ENCODE assay signal across 8 mouse cellular contexts in the genomic region with DNA sequence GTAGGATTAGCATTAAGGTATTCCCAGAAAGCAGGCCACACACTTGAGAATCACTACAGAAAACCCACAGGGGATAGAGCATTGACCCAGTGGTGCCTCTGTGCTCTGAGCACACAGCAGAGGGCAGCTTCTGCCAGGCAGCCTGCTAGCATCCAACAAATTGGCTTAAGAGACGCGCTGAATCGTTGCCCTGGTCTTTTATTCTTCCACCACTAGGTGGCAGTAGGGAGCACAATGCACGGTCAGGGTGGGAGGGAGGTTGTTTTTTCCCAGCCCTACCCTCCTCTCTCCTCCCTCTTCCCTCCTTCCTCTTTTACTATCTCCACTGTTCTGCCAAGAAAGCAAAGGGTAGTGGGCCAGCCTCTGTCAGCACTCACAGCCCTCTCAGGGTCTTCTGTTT.
DNase-seq lines count a peak whose midpoint lies in the region; ATAC-seq lines count a peak whose summit lies in the region.

No protein-coding gene starts in this region.

- H3K36me3 ChIP-seq in midbrain, embryonic 11.5 days (ENCODE audit: control insufficient read depth, insufficient read depth, low read length): no peaks in the 10 kb centered on the region

- intact Hi-C loops in left cerebral cortex, postnatal 14 days (cut with DNase I): loop anchor here (2.0 kb wide), 1 partner anchor 57 kb away; no protein-coding TSS in a partner anchor

- H3K9me3 ChIP-seq in midbrain, embryonic 11.5 days (ENCODE audit: control insufficient read depth, low read length): no peaks in the 10 kb centered on the region

- no peak overlapping the region for H3K27ac ChIP-seq in midbrain, embryonic 11.5 days (ENCODE audit: low read depth, low read length)

- H3K27me3 ChIP-seq in midbrain, embryonic 11.5 days (ENCODE audit: control insufficient read depth, insufficient read depth, low read length): peaks cover 2% of the 10 kb centered on the region; the same call in 1 of the 2 replicates

- no peaks in the 10 kb centered on the region; the same call in 1 of the 2 replicates for H3K4me1 ChIP-seq in midbrain, embryonic 11.5 days (ENCODE audit: control insufficient read depth, insufficient read depth, low read length)

- ATAC-seq in midbrain, embryonic 11.5 days (ENCODE audit: low FRiP score): peak; percentile 68

- H3K4me3 ChIP-seq in midbrain, embryonic 11.5 days (ENCODE audit: low read depth, low read length): no peak overlapping the region

- WGBS in midbrain, embryonic 11.5 days: 1% methylated on average over 4 of the region's 4 CpGs

- H3K4me2 ChIP-seq in midbrain, embryonic 11.5 days: no peak overlapping the region

- DNase-seq in left cerebral cortex, adult 18-20 months (ENCODE audit: low spot score in 2 of 2): peak; percentile 64 to 67
- DNase-seq in left cerebral cortex, adult 11 months (ENCODE audit: low spot score): no peak
- DNase-seq in cerebellum, adult 18-20 months: peak; percentile 63 to 73
- DNase-seq in forelimb bud, embryonic 11.5 days (ENCODE audit: low read depth, low spot score): peak; percentile 82
- peak; percentile 72 for DNase-seq in induced T-regulatory cell, adult 2 months (ENCODE audit: low read depth)
- DNase-seq in left cerebral cortex, postnatal 14 days (ENCODE audit: low spot score in 2 of 2): peak; percentile 66 to 74
- peak; percentile 97 for DNase-seq in midbrain, embryonic 11.5 days (ENCODE audit: low spot score, missing footprints)
- DNase-seq in spleen, postnatal 4 days (ENCODE audit: low spot score in 2 of 2): peak; percentile 37 to 79

- H3K9ac ChIP-seq in midbrain, embryonic 11.5 days (ENCODE audit: low read length): no peak overlapping the region
